Mouse (Mus musculus) adrenal gland, adult 10 weeks (tissue): ENCODE results near the gene Bicc1. TPM values are rescaled to one million over a fixed set of nuclear protein-coding genes. Genes with fewer than 3 reads are reported as not detected.

Experiments used
- polyA plus RNA-seq: library from polyadenylated mRNA; stranded (reverse); fragments of 350-450 nt; fragmentation: Illumina TruSeq; extraction: RNeasy Lipid Tissue Mini Kit (QIAGEN cat#74804); gene quantifications from one replicate; pipeline ENCODE4 v1.2.3, GENCODE M21; 2014; ENCODE audit warnings: low read depth, low replicate concordance

Gene Bicc1
- 15.5 TPM for polyA plus RNA-seq

GRCm38 (mm10) chr10:71159676-71160235 is at the start of gene Bicc1:
Gene Bicc1 (minus strand): TSS chr10:71159700.

Other genes starting within 250 kb of the Bicc1 start
- 240 TPM for gene Tfam, start 78.6 kb upstream of the Bicc1 start, polyA plus RNA-seq
- 77.3 TPM for gene Ube2d1, start 125.6 kb upstream of the Bicc1 start, polyA plus RNA-seq
- 30.8 TPM for gene Cisd1, start 185.3 kb upstream of the Bicc1 start, polyA plus RNA-seq
- 15.5 TPM for gene Ipmk, start 188.1 kb upstream of the Bicc1 start, polyA plus RNA-seq